Mouse (Mus musculus) lung, embryonic 14.5 days (tissue): ENCODE measurements at regions not wholly inside any gene's neighbourhood (a gene's known extent, or its start where the extent isn't known, plus 50 kb on each side); places are given as distances from the start of the nearest gene placed in this dataset.

Experiments
- ATAC-seq: fragments of 200-750 bp; cut with Nextera tagmentation; 2 replicates; pipeline ENCODE4 v1.8.0; 2017; ENCODE audit warnings: mild to moderate bottlenecking, moderate TSS enrichment, moderate library complexity; ENCODE audit not compliant: insufficient read depth
- DNase-seq: peaks from one replicate; pipeline ENCODE4 v3.0.0-alpha.2; 2015
- H3K27ac ChIP-seq: fragments of 300-500 bp; sonication (generic); 2 replicates; pipeline ENCODE4 v1.5.1; 2014; ENCODE audit warnings: low read depth, mild to moderate bottlenecking, moderate library complexity
- H3K27me3 ChIP-seq: fragments of 300-500 bp; sonication (generic); 2 replicates; pipeline ENCODE4 v1.6.1; 2014; ENCODE audit warnings: low read length, control low read depth; ENCODE audit not compliant: insufficient read depth
- H3K36me3 ChIP-seq: fragments of 300-500 bp; sonication (generic); 2 replicates; pipeline ENCODE4 v1.6.1; 2014; ENCODE audit warnings: control low read depth; ENCODE audit not compliant: insufficient read depth
- H3K4me1 ChIP-seq: fragments of 300-500 bp; sonication (generic); 2 replicates; pipeline ENCODE4 v1.6.1; 2014; ENCODE audit warnings: antibody characterized with exemption, control low read depth; ENCODE audit not compliant: insufficient read depth
- H3K4me2 ChIP-seq: fragments of 300-500 bp; sonication (generic); 2 replicates; pipeline ENCODE4 v1.6.1; 2014; ENCODE audit warnings: mild to moderate bottlenecking
- H3K4me3 ChIP-seq: fragments of 300-500 bp; sonication (generic); 2 replicates; pipeline ENCODE4 v1.5.1; 2014; ENCODE audit warnings: low read depth, low read length
- H3K9ac ChIP-seq: fragments of 300-500 bp; sonication (generic); 2 replicates; pipeline ENCODE4 v1.6.1; 2014
- H3K9me3 ChIP-seq: fragments of 300-500 bp; sonication (generic); 2 replicates; pipeline ENCODE4 v1.6.1; 2016; ENCODE audit warnings: low read depth, low read length, control low read depth
- CTCF ChIP-seq: IDR thresholded peaks from 2 replicates; pipeline ENCODE4 v1.5.1; 2016; ENCODE audit warnings: antibody characterized with exemption, low read depth
- WGBS: fragments of 180-500 bp; shearing (Covaris S2); extraction: QIAGEN DNeasy Blood & Tissue Kit; methylation state at CpG from one replicate; pipeline ENCODE4 v1.1.7; 2014; 5-methylcytosine and 5-hydroxymethylcytosine counted together

DNA sequence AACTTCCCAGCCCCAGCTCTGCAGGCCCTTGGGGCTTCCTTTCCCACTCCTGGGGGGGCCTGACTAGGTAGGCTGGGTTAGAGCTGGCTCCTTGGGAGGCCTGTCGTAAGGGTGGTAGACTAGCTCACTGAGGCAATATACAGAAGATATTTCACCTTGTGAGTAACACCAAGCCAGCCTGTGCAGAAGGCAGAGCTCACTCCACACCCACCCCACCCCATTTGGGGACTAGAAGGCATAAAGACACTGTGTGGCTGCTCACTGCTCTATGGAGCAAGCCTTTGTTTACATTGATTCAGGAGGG is 485.8 kb downstream of the 1700129C05Rik start:
- no peak for ATAC-seq
- no peak for TF ChIP-seq CTCF
- Histone ChIP-seq H3K9ac (no peak overlapping the region), H3K4me3 (no peak overlapping the region), H3K4me1 (peaks cover 4% of the 10 kb centered on the region; the same call in 1 of the 2 replicates), H3K27ac (no peak overlapping the region; the same call in 1 of the 2 replicates), H3K9me3 (no peaks in the 10 kb centered on the region), H3K4me2 (no peak overlapping the region), H3K27me3 (no peaks in the 10 kb centered on the region), H3K36me3 (no peaks in the 10 kb centered on the region)
- no peak for DNase-seq
- WGBS: 4% methylated on average over 1 of the region's 1 CpGs

DNA sequence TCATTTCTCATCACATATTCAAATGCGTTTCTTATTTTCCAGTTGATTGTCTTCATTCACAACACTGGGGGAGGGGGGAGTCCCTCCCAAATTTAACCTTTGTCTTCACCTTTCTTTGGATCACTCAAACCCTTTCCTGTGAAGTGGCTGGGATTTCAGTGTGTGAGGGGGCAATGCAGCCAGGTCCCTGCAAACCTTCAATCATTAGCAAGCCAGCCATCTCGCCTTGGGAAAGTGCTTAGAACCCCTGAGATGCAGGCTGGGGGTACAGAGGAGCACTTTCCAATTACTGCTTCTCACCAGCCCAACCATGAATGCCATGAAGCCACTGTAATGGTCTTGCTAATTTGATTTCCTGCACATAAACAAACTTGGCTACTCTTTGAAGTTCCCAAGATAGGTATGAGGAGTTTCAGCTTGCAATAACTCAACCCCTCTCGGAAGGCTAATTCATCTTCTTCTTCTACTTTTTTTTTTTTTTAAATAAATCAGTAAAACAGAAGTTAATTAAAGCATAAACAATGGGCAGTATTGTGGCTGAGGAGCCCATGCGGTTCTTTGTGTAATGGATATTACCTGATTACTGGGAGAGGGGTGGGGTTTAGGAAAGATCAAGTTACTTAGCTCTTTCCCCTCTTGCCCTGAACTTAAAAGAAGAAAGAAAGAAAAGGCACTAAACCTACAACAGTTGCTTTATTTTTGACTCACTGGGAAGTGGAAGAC is 486.3 kb downstream of the 1700129C05Rik start:
- H3K9me3 ChIP-seq: no peaks in the 10 kb centered on the region
- DNase-seq (no peak), ATAC-seq (no peak)
- H3K27me3 ChIP-seq: no peaks in the 10 kb centered on the region
- H3K4me2 ChIP-seq: no peak overlapping the region
- TF ChIP-seq CTCF: no peak
- peaks cover 4% of the 10 kb centered on the region; the same call in 1 of the 2 replicates for H3K4me1 ChIP-seq
- no peaks in the 10 kb centered on the region for H3K36me3 ChIP-seq
- 37% methylated on average over 4 of the region's 4 CpGs for WGBS
- no peak overlapping the region; the same call in 1 of the 2 replicates for H3K27ac ChIP-seq
- no peak overlapping the region for H3K9ac ChIP-seq
- H3K4me3 ChIP-seq: no peak overlapping the region

DNA sequence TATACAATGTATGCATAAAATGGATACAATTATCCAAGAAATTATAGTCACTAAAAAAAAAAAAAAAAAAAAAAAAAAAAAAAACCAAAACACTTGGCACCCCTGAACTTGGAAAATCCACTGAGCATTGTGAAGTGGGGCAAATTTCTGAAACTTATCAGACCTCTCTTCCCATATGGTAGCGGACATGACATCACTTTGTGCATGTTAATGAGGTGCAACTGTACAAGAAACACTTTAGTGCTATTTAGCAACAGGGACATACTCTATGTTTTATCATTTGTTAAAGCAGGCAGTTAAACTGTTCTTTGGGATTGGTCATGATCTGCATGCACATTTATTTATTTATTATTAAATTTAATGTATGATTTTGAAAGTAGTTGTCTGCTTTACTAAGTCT is 489.7 kb downstream of the 1700129C05Rik start:
- H3K4me2 ChIP-seq: no peak overlapping the region
- 71% methylated on average over 1 of the region's 1 CpGs for WGBS
- no peaks in the 10 kb centered on the region for H3K27me3 ChIP-seq
- peak; percentile 75 for DNase-seq
- TF ChIP-seq CTCF: no peak
- H3K9me3 ChIP-seq: no peaks in the 10 kb centered on the region
- no peak overlapping the region for H3K27ac ChIP-seq
- ATAC-seq: peak; percentile 66; the same call in 1 of the 2 replicates
- no peak overlapping the region for H3K9ac ChIP-seq
- H3K4me1 ChIP-seq: peaks cover 4% of the 10 kb centered on the region; the same call in 1 of the 2 replicates
- no peak overlapping the region for H3K4me3 ChIP-seq
- H3K36me3 ChIP-seq: no peaks in the 10 kb centered on the region

DNA sequence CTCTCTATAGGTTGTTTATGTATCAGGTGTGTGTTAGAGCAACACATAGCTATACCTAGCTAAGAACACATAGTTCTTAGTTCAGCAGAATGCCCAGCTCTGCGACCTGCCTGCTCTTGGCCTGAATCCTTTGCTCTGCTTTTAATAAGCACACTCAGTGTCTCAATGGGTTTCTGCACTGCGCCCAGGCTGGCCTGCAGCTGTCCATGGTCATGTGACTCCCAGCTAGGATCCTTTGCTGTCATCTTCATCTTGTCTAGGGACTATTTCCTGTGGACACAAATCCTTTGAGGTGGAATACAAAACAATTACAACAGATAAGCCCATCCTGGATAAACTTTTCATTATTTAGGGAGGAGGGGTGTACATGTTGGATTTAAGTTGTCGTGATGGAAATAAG is 490.7 kb downstream of the 1700129C05Rik start:
- WGBS: 74% methylated on average over 3 of the region's 3 CpGs
- no peak for DNase-seq
- H3K9ac ChIP-seq: no peak overlapping the region
- H3K36me3 ChIP-seq: no peaks in the 10 kb centered on the region
- no peak for TF ChIP-seq CTCF
- no peak overlapping the region for H3K4me2 ChIP-seq
- H3K4me1 ChIP-seq: peaks cover 4% of the 10 kb centered on the region; the same call in 1 of the 2 replicates
- H3K4me3 ChIP-seq: no peak overlapping the region
- H3K9me3 ChIP-seq: no peaks in the 10 kb centered on the region
- no peak for ATAC-seq
- H3K27ac ChIP-seq: no peak overlapping the region
- no peaks in the 10 kb centered on the region for H3K27me3 ChIP-seq

DNA sequence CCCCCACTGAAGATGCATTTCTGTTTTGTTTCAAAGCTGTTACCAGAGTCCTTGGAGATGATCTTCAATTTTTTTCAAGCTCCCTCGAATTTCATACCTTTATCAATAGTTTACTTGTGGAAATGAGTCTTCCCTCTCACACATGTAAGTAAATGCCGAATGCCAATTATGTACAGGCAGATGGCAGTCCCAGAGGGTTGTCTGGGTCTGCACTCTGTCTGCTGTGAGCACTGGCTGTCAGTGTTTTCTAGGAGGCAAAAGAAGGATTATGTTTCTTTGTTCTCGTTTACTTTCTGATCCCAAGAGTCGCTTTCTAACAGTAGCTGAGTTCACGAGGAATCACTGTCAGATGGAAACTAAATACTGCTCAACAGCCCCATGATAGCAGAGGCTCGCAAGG is 491.5 kb downstream of the 1700129C05Rik start:
- ATAC-seq (no peak), DNase-seq (no peak)
- Histone ChIP-seq H3K4me3 (no peak overlapping the region), H3K27ac (no peak overlapping the region), H3K9ac (no peak overlapping the region), H3K4me2 (no peak overlapping the region), H3K4me1 (no peaks in the 10 kb centered on the region), H3K9me3 (no peaks in the 10 kb centered on the region), H3K36me3 (no peaks in the 10 kb centered on the region), H3K27me3 (no peaks in the 10 kb centered on the region)
- no peak for TF ChIP-seq CTCF
- 37% methylated on average over 6 of the region's 6 CpGs for WGBS

DNA sequence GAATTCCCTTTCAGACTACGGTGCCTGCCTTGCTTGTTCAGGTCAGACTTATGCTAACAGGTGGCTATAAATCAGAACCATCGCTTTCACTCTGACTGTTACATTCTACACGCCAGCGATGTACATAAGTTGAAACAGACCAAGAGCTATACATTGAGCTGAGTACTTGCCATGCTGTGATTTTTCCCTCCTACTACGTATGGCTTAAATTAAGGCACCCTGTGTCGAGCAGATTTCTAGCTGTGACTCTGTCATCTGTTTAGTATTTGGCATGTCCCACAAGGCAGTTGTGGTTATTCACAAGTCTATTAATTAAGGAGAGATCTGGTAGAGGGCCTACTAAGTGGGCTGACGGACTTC is 504.4 kb downstream of the 1700129C05Rik start:
- no peak for ATAC-seq
- no peak overlapping the region for H3K4me3 ChIP-seq
- H3K4me2 ChIP-seq: no peak overlapping the region
- no peaks in the 10 kb centered on the region for H3K27me3 ChIP-seq
- WGBS: 79% methylated on average over 7 of the region's 7 CpGs
- TF ChIP-seq CTCF: no peak
- H3K9ac ChIP-seq: no peak overlapping the region
- H3K27ac ChIP-seq: no peak overlapping the region
- no peaks in the 10 kb centered on the region for H3K9me3 ChIP-seq
- H3K36me3 ChIP-seq: no peaks in the 10 kb centered on the region
- no peaks in the 10 kb centered on the region for H3K4me1 ChIP-seq
- no peak for DNase-seq

DNA sequence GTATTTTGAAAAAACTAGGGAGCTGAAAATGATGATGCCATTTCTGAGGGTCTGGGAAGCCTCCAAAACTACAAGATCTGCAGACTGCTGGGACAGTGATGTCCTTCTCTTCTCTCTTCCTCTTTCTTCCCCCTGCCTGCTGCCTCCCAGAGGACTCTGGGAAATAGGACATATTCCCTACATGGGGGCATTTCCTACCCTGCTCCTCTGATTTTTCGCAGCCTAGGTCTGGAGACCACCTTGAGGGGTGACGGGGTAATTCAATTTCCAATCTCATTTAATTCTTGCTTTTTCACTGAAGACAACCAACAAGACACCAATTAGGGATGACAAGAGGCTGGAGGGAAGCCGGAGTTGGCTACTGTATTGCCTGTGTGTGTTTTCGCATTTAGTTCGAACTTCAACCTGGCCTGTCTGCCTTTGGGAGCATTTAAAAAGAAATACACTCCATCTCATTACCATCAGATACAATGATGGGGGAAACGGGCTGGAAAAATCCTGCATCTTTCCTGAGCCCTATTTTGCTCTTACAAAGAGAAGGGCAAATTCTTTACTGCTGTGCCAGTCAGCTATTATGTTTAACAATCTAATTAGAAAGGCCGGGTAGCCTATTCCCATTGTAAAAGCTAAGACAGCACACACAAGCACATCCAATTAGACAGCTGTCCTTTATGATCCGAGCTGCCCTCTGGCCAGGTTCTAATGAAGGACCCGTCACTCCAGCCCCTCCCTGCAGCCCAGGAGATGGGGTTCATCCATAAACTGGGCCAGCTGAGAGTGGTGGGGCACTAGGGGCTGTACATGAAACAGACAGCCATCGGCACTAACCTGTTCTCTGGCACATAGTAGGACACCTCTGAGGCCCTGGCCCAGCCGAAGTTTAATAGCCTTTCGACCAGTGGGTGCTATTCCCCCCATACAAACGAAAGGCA is 505.0 kb downstream of the 1700129C05Rik start:
- Histone ChIP-seq H3K9me3 (no peaks in the 10 kb centered on the region), H3K9ac (no peak overlapping the region), H3K4me3 (no peak overlapping the region), H3K27me3 (no peaks in the 10 kb centered on the region), H3K36me3 (no peaks in the 10 kb centered on the region), H3K4me1 (no peaks in the 10 kb centered on the region), H3K4me2 (no peak overlapping the region), H3K27ac (no peak overlapping the region)
- TF ChIP-seq CTCF: no peak
- ATAC-seq (no peak), DNase-seq (no peak)
- 83% methylated on average over 13 of the region's 13 CpGs for WGBS
